Mouse (Mus musculus): ENCODE data around the gene Cldn14. TPM values are rescaled to one million over a fixed set of nuclear protein-coding genes. Genes with fewer than 3 reads are reported as not detected.
"Not testable (repeated sequence)": the region's sequence is repeated elsewhere in the genome, so short reads cannot be mapped to it uniquely, and the experiment has no call there.

The Cldn14 gene
- total RNA-seq, 2 experiments from 2014 or later, result not detected

- no peak for ATAC-seq (replicated peaks; ENCODE audit: low FRiP score, low TSS enrichment, poor library complexity, severe bottlenecking)
Observed at GRCm38 (mm10) chr16:94010633-94011032, 2.0 kb upstream of the Cldn14 start.

- no peak for ATAC-seq (replicated peaks; ENCODE audit: low FRiP score, low TSS enrichment, poor library complexity, severe bottlenecking)
Observed at GRCm38 (mm10) chr16:94010156-94010555, 1.5 kb upstream of the Cldn14 start.

- ATAC-seq (replicated peaks; ENCODE audit: low FRiP score, low TSS enrichment, poor library complexity, severe bottlenecking), result peak; percentile 86
Observed at GRCm38 (mm10) chr16:94009356-94009755, 719 bp upstream of the Cldn14 start.

GRCm38 (mm10) chr16:94006706-94007665, 1.7 kb downstream of the Cldn14 start:
- no peak for ATAC-seq (replicated peaks; ENCODE audit: low FRiP score, low TSS enrichment, poor library complexity, severe bottlenecking)

- no peak for ATAC-seq (replicated peaks; ENCODE audit: low FRiP score, low TSS enrichment, poor library complexity, severe bottlenecking)
Observed at GRCm38 (mm10) chr16:94003478-94003877, 5.2 kb downstream of the Cldn14 start.

GRCm38 (mm10) chr16:94001366-94001765, 7.3 kb downstream of the Cldn14 start:
- ATAC-seq (replicated peaks; ENCODE audit: low FRiP score, low TSS enrichment, poor library complexity, severe bottlenecking), result no peak

GRCm38 (mm10) chr16:93998895-93999294, 9.7 kb downstream of the Cldn14 start:
- no peak for ATAC-seq (replicated peaks; ENCODE audit: low FRiP score, low TSS enrichment, poor library complexity, severe bottlenecking)

GRCm38 (mm10) chr16:93983576-93983975, 25.1 kb downstream of the Cldn14 start:
- ATAC-seq (replicated peaks; ENCODE audit: low FRiP score, low TSS enrichment, poor library complexity, severe bottlenecking), result no peak

GRCm38 (mm10) chr16:93982341-93982740, 26.3 kb downstream of the Cldn14 start:
- no peak for ATAC-seq (replicated peaks; ENCODE audit: low FRiP score, low TSS enrichment, poor library complexity, severe bottlenecking)

- peak; percentile 64 for ATAC-seq (replicated peaks; ENCODE audit: low FRiP score, low TSS enrichment, poor library complexity, severe bottlenecking)
Observed at GRCm38 (mm10) chr16:93981190-93981841, 27.3 kb downstream of the Cldn14 start.

- ATAC-seq (replicated peaks; ENCODE audit: low FRiP score, low TSS enrichment, poor library complexity, severe bottlenecking), result not testable (repeated sequence)
Observed at GRCm38 (mm10) chr16:93980338-93980737, 28.3 kb downstream of the Cldn14 start.

- peak; percentile 76 for ATAC-seq (replicated peaks; ENCODE audit: low FRiP score, low TSS enrichment, poor library complexity, severe bottlenecking)
Observed at GRCm38 (mm10) chr16:93979316-93979715, 29.3 kb downstream of the Cldn14 start.

GRCm38 (mm10) chr16:93977587-93977986, 31.1 kb downstream of the Cldn14 start:
- ATAC-seq (replicated peaks; ENCODE audit: low FRiP score, low TSS enrichment, poor library complexity, severe bottlenecking), result no peak

GRCm38 (mm10) chr16:93976907-93977306, 31.7 kb downstream of the Cldn14 start:
- no peak for ATAC-seq (replicated peaks; ENCODE audit: low FRiP score, low TSS enrichment, poor library complexity, severe bottlenecking)

GRCm38 (mm10) chr16:93975430-93975829, 33.2 kb downstream of the Cldn14 start:
- ATAC-seq (replicated peaks; ENCODE audit: low FRiP score, low TSS enrichment, poor library complexity, severe bottlenecking), result no peak

GRCm38 (mm10) chr16:93974278-93974677, 34.4 kb downstream of the Cldn14 start:
- peak; percentile 40; the same call in 1 of the 2 replicates for ATAC-seq (replicated peaks; ENCODE audit: low FRiP score, low TSS enrichment, poor library complexity, severe bottlenecking)

GRCm38 (mm10) chr16:93973554-93973953, 35.1 kb downstream of the Cldn14 start:
- peak; percentile 66 for ATAC-seq (replicated peaks; ENCODE audit: low FRiP score, low TSS enrichment, poor library complexity, severe bottlenecking)

GRCm38 (mm10) chr16:93973123-93973522, 35.5 kb downstream of the Cldn14 start:
- ATAC-seq (replicated peaks; ENCODE audit: low FRiP score, low TSS enrichment, poor library complexity, severe bottlenecking), result peak; percentile 54

GRCm38 (mm10) chr16:93971046-93971445, 37.6 kb downstream of the Cldn14 start:
- no peak for ATAC-seq (replicated peaks; ENCODE audit: low FRiP score, low TSS enrichment, poor library complexity, severe bottlenecking)

- ATAC-seq (replicated peaks; ENCODE audit: low FRiP score, low TSS enrichment, poor library complexity, severe bottlenecking), result no peak
Observed at GRCm38 (mm10) chr16:93967893-93968292, 40.7 kb downstream of the Cldn14 start.
